Mouse (Mus musculus) testis, adult 2 months (tissue): ENCODE measurements around the gene Sord. TPM values are rescaled to one million over a fixed set of nuclear protein-coding genes. Genes with fewer than 3 reads are reported as not detected.
"Not testable (repeated sequence)": the region's sequence is repeated elsewhere in the genome, so short reads cannot be mapped to it uniquely, and the experiment has no call there.

Source experiments
- H3K27ac ChIP-seq: fragments of 200-500 bp; 2 replicates; pipeline ENCODE4 v1.5.1; 2012; ENCODE audit warnings: low read depth, low read length; ENCODE audit not compliant: control insufficient read depth, insufficient read depth
- H3K27me3 ChIP-seq: fragments of 200-500 bp; 2 replicates; pipeline ENCODE4 v1.6.1; 2012; ENCODE audit warnings: mild to moderate bottlenecking, low read length, moderate library complexity; ENCODE audit not compliant: control insufficient read depth, insufficient read depth
- H3K36me3 ChIP-seq: fragments of 200-500 bp; 2 replicates; pipeline ENCODE4 v1.6.1; 2012; ENCODE audit warnings: mild to moderate bottlenecking, low read length; ENCODE audit not compliant: control insufficient read depth, insufficient read depth
- H3K4me1 ChIP-seq: fragments of 200-500 bp; 2 replicates; pipeline ENCODE4 v1.6.1; 2012; ENCODE audit warnings: low read length; ENCODE audit not compliant: control insufficient read depth, insufficient read depth
- H3K4me3 ChIP-seq: fragments of 200-500 bp; 2 replicates; pipeline ENCODE4 v1.5.1; 2012; ENCODE audit warnings: low read depth, mild to moderate bottlenecking, low read length, moderate library complexity, mixed read lengths; ENCODE audit not compliant: control insufficient read depth
- CTCF ChIP-seq: fragments of 200-500 bp; IDR thresholded peaks from 2 replicates; pipeline ENCODE4 v1.5.1; 2012; ENCODE audit warnings: low read depth, mild to moderate bottlenecking, inconsistent platforms, low read length, moderate library complexity; ENCODE audit not compliant: control insufficient read depth, insufficient read depth, insufficient replicate concordance
- POLR2A ChIP-seq: fragments of 200-500 bp; IDR thresholded peaks from 2 replicates; pipeline ENCODE4 v1.6.1; 2012; ENCODE audit warnings: low read depth, mild to moderate bottlenecking, inconsistent platforms, low read length, moderate library complexity; ENCODE audit not compliant: control insufficient read depth
- polyA plus RNA-seq: library from polyadenylated mRNA; depleted of rRNA; stranded (reverse); fragments of >200 nt; gene quantifications from 2 replicates; pipeline ENCODE4 v1.2.3, GENCODE M21; 2012

The Sord gene
- polyA plus RNA-seq, 1 experiment = 863 TPM

DNA sequence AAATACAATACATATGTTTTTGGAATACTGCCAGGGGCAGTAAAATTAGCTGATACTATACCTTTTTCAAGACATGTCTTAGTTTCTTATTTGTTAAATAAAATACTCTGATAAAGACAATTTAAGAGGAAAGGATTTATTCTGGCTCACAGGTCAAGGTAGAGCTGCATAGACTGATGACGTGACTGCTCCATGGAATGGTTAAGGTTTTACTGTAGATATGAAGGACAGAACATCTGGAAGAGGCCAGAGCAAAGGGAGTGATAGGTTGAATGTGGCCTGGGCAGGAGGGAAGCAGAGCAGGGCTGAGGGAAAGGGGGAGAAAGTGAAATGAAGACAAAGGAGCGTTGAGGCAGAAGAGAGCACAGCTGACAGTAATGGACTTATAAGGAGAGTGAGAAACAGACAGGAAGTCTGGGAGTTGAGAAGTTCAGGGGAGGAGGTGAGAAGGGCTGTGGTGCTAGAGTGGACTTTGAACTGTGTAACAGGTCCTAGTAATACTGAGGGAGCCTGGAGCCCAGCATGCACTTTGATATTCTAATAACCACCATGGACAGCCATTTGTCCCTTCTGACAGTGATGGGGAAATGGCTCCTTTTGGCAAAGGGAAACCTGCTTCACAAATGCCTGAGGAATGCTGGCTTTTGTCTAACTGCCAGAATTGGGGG lies 28.0 kb upstream of the Sord start:
- no peak overlapping the region for H3K27ac ChIP-seq
- no peak for TF ChIP-seq CTCF
- TF ChIP-seq POLR2A = no peak
- no peaks in the 10 kb centered on the region for H3K4me1 ChIP-seq
- no peaks in the 10 kb centered on the region for H3K36me3 ChIP-seq
- H3K27me3 ChIP-seq = no peaks in the 10 kb centered on the region
- H3K4me3 ChIP-seq = no peak overlapping the region

DNA sequence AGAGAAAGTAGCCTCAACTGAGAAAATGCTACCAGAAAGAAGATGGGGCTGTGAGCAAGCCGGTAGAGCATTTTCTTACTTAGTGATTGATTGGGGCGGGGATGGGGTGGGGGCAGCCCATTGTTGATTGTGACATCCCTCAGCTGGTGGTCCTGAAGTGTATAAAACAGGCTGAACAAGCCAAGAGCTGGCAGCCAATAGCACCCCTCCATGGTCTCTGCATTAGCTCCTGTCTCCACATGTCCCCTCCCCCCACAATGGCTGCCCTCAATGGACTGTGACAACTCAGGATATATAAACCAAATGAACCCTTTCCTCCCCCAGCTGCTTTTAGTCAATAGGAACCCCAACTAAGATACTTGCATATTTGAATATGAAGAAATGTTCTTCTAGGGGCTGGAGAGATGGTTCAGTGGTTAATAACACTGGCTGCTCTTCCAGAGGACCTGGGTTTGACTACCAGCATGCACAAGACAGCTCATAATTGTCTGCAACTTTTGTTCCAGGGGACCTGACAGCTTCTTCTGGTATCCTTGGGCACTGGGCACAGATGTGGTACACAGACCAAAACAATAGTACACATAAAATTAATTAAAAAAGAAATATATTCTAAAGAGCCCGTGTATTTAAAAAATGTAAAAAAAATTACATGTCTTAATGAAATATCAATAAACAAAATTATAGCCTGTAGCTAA lies 23.9 kb upstream of the Sord start:
- no peak overlapping the region for H3K4me3 ChIP-seq
- H3K36me3 ChIP-seq = no peaks in the 10 kb centered on the region
- no peak overlapping the region for H3K27ac ChIP-seq
- TF ChIP-seq CTCF (no peak), POLR2A (no peak)
- no peaks in the 10 kb centered on the region for H3K27me3 ChIP-seq
- H3K4me1 ChIP-seq = no peaks in the 10 kb centered on the region

DNA sequence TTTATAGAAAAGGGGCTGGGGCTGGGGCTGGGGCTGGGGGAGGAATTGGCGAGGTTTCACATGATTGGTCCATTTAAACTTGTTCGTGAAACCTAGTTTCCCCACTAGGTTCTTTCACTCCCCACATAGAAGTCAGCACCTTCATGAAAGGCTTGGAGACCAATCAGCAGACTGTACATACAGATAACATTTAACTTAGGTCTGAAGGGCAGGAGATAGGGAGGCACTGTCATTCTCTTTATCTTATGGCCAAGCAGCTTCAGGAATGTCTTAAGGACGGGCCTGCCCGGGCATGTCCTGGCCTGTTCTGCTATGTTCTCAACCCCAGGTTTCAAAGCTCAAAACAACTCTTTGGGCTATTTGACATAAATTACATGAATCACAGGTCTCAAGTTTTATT lies 17.5 kb upstream of the Sord start:
- H3K27ac ChIP-seq, H3K27me3 ChIP-seq, H3K4me1 ChIP-seq, H3K36me3 ChIP-seq, H3K4me3 ChIP-seq: not testable (repeated sequence)

DNA sequence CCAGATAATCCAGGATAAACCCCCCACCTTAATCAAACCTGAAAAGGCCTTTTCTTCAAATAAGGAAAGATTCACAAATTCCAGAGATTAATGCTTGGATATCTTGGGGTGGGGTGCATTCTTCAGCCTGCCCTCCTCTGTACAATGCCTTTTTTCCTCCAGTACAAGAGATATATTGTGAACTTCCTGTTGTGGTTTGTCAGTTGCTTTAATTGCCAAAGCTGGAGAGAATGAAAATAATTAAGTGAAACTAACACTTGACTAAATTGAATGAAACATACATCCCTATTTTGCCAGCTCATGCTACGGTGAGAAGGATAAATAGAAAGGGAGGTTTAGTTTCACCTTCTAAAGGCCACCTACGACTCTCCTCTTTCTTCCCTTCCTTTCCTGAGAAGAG lies 16.3 kb upstream of the Sord start:
- no peaks in the 10 kb centered on the region for H3K27me3 ChIP-seq
- peaks cover 5% of the 10 kb centered on the region; the same call in 1 of the 2 replicates for H3K4me1 ChIP-seq
- no peaks in the 10 kb centered on the region for H3K36me3 ChIP-seq
- no peak overlapping the region for H3K4me3 ChIP-seq
- TF ChIP-seq CTCF (no peak), POLR2A (no peak)
- H3K27ac ChIP-seq = no peak overlapping the region

DNA sequence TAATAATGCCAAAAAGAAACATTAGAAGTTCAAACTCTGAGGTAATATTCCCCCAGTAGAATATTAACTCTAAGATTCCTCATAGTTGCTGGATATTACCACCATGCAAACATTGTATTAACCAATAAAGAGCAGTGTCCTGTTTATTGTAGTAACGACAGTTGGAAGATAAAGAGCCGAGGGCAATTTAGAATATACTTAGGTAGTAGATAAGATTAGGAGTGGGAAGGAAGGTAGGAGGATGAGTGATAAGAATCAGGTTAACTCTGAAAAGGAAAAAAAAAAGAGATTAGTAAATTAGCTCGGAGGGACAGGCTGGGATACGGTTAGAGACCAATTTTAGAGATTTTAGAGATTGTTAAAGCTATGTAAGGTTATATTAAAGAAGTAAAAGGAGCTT lies 13.2 kb upstream of the Sord start:
- Histone ChIP-seq H3K4me1 (peaks cover 5% of the 10 kb centered on the region; the same call in 1 of the 2 replicates), H3K4me3 (no peak overlapping the region), H3K36me3 (no peaks in the 10 kb centered on the region), H3K27ac (no peak overlapping the region), H3K27me3 (no peaks in the 10 kb centered on the region)
- TF ChIP-seq CTCF (no peak), POLR2A (no peak)

DNA sequence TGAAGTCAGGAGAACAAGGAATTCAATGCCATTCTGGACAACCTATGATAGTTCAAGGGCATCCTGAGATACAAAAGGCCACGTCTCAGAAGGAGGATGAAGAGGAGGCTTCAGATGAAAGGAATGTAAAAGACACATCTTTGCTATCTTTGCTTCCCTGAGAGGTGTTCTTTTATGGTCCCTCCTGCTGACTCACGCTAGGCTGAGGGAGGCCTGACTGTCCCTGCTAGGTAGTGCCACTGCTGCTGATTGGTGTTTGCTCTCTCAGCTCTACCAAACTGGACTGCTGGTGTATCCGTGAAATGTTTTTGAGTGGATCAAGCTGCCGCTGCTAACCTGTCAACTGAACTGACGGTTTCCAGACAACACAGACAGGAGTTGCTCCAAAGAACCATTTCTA lies 12.8 kb upstream of the Sord start:
- no peak for TF ChIP-seq CTCF
- TF ChIP-seq POLR2A = no peak
- Histone ChIP-seq H3K4me1 (peaks cover 5% of the 10 kb centered on the region; the same call in 1 of the 2 replicates), H3K36me3 (no peaks in the 10 kb centered on the region), H3K27me3 (no peaks in the 10 kb centered on the region), H3K4me3 (no peak overlapping the region), H3K27ac (no peak overlapping the region)

DNA sequence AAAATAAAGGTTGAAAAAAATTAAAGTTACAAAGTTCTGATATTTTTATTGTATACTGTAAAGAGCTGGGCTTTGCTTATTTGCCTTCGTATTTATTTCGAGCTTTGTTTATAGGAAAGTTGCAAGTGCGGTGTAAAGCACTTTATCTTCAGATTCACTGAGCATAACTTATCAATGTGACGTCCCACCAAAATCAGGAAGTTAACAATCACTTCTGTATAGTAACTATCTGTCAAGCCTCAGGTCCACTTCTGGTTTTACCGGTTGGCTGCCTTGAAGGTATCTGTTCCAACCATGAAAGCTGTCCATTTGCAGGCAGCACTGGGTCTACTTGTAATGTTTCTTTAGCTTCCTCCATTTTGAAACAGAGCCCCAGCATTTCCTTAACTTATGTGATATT lies 12.3 kb upstream of the Sord start:
- Histone ChIP-seq H3K4me1 (peaks cover 5% of the 10 kb centered on the region; the same call in 1 of the 2 replicates), H3K27ac (no peak overlapping the region), H3K4me3 (no peak overlapping the region), H3K27me3 (no peaks in the 10 kb centered on the region), H3K36me3 (no peaks in the 10 kb centered on the region)
- TF ChIP-seq CTCF = no peak
- TF ChIP-seq POLR2A = no peak
